Mouse (Mus musculus): ENCODE data around the gene Tprkb.
"Not testable (repeated sequence)": the region's sequence is repeated elsewhere in the genome, so short reads cannot be mapped to it uniquely, and the experiment has no call there.

Gene Tprkb

DNA sequence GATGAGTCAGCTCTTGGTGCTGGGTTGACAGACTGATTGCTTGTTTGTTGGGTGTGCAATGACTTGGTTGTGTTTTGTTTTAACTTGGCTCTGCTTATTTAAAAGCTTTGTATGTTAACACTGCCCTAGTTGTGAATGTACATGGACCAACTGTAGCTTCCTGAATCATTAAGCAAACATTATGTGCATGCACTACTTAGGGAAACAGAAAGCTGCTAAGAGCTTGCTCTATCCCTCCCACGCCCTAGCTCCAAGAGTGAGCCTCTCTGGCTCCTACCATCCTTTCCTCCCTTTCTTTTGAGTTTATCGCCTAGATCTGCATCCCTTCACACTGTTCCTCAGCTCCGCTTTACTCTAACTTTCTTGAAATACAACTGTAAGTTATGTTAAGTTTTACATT lies 61.7 kb downstream of the Tprkb start:
- DNase-seq (ENCODE audit: low spot score) = no peak

DNA sequence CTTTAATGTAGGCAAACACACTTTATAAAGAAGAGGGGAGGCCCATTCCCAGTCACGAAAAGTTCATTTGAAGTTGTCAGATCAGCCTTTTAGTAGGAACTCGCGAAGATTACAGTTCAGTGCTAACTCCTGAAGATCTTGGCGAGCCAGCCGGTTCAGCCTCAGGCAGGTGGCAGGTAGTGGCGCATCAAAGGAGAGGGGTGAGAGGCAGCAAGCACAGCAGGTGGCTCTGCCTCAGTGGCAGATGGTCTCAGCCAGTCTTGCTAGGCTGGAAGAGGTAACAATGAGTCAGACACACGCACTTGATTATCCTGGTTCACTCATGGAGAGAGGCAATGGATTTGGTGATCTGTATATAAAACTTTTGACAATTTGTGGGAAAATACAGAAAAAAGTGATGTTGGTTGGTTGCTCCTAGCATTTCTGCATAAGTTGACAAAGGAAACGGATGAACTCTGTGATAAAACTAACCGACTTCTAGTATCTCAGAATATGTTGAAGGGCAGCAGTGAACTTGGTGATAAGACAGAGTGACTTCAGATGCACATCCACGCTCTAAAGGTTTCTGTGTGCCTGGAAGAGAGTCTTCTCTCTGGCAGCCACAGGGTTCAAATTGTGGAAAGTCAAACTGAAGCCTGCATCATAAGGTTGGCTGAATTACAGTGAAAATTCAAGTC lies 63.4 kb downstream of the Tprkb start:
- no peak for DNase-seq (ENCODE audit: low spot score)

DNA sequence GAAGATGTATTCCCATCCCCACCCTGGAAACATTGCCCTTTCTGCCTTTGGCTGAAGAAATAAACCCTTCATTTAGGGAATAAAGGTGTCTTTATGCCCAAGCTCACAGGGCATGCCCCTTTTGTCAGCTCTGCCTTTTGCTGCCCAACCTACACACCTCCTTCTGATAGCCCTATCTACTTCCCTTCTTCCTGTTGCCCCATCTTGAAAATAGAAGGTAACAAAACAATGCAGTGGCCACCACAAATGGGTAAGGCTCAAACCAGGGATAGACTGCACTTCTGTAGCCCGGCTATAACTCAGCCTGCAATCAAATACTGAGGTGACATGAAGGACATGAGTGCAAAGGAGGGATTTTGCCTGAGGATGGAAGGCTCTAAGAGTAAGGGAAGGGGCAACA lies 64.1 kb downstream of the Tprkb start:
- DNase-seq (ENCODE audit: low spot score) = no peak

DNA sequence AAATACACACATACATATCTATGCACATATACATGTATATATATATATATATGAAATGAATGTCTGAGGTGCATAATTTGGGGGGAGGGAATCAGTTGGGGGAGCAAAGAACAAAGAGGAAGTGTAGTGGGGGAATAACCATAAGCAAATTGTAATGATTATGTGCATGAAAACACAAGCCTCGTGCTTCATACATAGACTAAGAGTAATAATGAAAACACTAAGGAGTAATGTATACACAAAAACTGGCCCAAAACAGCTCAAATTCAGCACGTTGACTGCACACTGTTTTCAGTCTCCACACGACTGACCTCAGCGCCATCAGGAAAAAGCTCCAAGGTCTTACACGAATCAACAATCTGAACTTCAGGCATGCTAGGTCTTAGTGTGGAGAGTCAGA lies 64.6 kb downstream of the Tprkb start:
- DNase-seq (ENCODE audit: low spot score) = no peak

DNA sequence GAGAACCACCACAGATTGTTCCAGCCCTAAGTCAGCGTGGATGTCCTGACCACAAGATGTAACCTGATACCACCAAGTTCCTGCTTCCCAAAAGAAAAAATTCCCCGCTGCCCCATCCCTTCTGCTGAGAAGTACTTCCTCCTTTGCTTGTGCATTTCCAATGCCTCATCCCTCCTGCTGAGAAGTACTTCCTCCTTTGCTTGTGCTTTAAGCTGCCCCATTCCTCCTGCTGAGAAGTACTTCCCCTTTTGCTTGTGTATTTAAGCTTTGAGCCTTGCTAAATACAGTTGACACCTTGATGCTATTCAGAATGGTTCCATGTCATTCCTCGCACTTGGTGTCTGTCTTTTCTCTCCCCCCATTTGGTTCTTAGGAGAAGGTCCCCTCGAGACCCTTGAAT lies 67.1 kb downstream of the Tprkb start:
- not testable (repeated sequence) for DNase-seq (ENCODE audit: low spot score)

All from yolk sac, embryonic 10.5 days (tissue).